Mouse (Mus musculus): ENCODE data around the gene Mrpl41. TPM values are rescaled to one million over a fixed set of nuclear protein-coding genes. Genes with fewer than 3 reads are reported as not detected.
"Not testable (repeated sequence)": the region's sequence is repeated elsewhere in the genome, so short reads cannot be mapped to it uniquely, and the experiment has no call there.

The Mrpl41 gene
- total RNA-seq, 2 experiments from 2014 or later: 28.9 to 43.8 TPM

GRCm38 (mm10) chr2:24970386-24970785 lies 4.5 kb downstream of the Mrpl41 start:
- DNase-seq: no peak
- H3K4me3 ChIP-seq: no peak overlapping the region
- TF ChIP-seq CTCF (IDR thresholded peaks at IDR 0.05): no peak
- intact Hi-C loops (cut with DNase I): no loop called here
- no peak overlapping the region for H3K27ac ChIP-seq

DNA sequence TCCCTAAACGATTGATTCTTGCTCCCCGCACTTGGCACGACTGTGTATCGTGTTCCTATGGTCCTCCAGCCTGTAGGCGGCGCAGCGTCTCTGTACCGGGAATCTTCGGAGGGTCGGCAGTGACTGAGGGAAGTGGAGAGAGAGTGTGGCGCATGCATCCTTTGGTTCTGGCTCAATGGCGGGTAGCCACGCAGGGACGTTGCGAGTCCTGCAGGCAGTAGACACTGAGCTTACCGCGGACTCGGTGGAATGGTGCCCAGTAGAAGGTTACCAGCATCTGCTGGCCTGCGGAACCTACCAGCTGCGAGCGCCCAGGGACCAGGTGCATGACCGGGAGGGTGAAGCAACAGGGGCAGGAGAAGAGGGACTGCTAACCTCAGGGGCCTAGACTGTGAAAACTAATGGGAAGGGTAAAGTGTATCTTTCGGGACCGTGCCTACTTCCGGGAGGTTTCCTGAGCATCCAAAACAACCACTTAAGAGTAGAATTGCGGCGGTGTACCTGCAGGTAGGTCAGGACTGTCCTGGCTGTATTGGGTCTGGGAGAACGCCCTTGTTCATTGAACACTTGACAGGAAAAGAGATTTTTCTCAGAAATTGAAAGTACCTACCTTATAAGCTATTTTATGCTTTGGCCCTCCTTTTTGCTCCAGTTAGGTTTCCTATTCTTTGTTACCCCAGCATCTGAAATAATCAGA lies 12.4 kb downstream of the Mrpl41 start, which contains the start of gene Dph7:
Gene Dph7, plus strand, starts transcription at position 97 of the 697 bp plus-strand sequence.
- intact Hi-C loops (cut with DNase I): no loop called here
- peak; percentile 93 for TF ChIP-seq CTCF (IDR thresholded peaks at IDR 0.05)
- DNase-seq: peak; percentile 88
- Histone ChIP-seq H3K4me3 (peak within 1 kb of the TSS; percentile 73), H3K27ac (peak within 1 kb of the TSS; percentile 79)

GRCm38 (mm10) chr2:24960910-24961309 lies 14.0 kb downstream of the Mrpl41 start:
- TF ChIP-seq CTCF (IDR thresholded peaks at IDR 0.05): peak; percentile 55
- DNase-seq: no peak
- H3K4me3 ChIP-seq: no peak overlapping the region
- H3K27ac ChIP-seq: no peak overlapping the region
- intact Hi-C loops (cut with DNase I): no loop called here

DNA sequence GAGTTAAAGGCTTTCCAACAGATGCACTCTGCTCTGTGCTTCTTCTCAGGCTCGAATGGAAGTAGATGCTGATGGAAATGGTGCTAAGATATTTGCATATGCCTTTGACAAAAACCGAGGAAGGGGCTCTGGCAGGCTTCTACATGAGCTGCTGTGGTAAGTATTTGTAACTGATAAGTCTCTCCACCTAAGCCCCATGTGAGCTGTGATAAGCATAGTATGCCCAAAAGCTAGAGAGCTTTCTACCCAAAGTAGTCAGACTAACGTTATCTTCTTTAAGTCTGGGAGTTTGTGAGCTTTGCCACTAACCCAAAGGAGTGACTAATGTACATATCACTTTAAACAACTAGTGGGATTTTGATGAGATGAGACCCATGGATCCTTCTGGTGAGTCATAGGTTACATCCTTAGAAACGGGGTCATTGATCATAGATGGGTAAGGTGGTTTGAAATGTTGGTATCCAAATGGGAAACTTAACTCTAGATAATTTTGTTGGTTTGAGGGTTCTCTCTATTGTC lies 22.3 kb downstream of the Mrpl41 start:
- no peak overlapping the region for H3K27ac ChIP-seq
- no peak overlapping the region for H3K4me3 ChIP-seq
- DNase-seq: no peak
- no peak for TF ChIP-seq CTCF (IDR thresholded peaks at IDR 0.05)
- intact Hi-C loops (cut with DNase I): no loop called here

DNA sequence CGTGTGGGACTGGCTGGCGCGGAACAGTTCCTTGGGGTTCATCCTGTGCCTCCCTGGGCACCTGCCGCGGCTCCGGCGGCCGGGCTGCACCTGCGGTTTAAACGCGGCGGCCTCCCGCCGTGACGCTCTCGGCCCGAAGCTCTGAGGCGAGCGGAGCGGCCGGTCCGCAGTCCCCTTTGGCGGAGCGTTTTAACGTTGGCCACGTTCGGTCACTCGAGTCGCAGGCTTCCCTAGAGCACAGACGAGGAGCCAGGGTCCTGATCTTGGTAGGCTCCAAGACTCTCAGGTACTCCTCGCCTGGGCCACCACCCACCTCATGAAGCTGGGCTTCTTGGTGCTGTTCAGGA lies 24.7 kb downstream of the Mrpl41 start:
- H3K27ac ChIP-seq: peak overlapping the region; percentile 86
- TF ChIP-seq CTCF (IDR thresholded peaks at IDR 0.05): no peak
- peak overlapping the region; percentile 97 for H3K4me3 ChIP-seq
- no peak for DNase-seq
- intact Hi-C loops (cut with DNase I): no loop called here

- Histone ChIP-seq H3K27ac (peak within 1 kb of the TSS; percentile 86), H3K4me3 (peak within 1 kb of the TSS; percentile 97)
- DNase-seq: peak; percentile 99
- no peak for TF ChIP-seq CTCF (IDR thresholded peaks at IDR 0.05)
- intact Hi-C loops (cut with DNase I): no loop called here
Observed at GRCm38 (mm10) chr2:24949421-24950188, 25.3 kb downstream of the Mrpl41 start, which contains the start of gene Zmynd19. Zmynd19 (plus strand) TSS chr2:24949792.

DNA sequence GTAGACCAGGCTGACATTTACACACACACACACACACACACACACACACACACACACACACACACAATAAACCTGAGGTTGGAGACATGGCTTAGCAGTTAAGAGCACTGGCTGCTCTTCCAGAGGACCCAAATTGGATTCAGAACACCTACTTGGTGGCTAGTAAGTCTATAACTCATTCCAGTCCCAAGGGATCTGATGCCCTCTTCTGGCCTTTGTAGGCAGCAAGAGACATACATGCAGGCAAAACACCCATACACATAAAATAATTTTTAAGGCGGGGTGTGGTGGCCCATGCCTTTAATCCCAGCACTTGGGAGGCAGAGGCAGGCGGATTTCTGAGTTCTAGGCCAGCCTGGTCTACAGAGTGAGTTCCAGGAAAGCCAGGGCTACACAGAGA lies 30.6 kb downstream of the Mrpl41 start:
- peak; percentile 45 for DNase-seq
- H3K4me3 ChIP-seq; H3K27ac ChIP-seq; intact Hi-C loops (cut with DNase I): not testable (repeated sequence)
- TF ChIP-seq CTCF (IDR thresholded peaks at IDR 0.05): peak; percentile 61

DNA sequence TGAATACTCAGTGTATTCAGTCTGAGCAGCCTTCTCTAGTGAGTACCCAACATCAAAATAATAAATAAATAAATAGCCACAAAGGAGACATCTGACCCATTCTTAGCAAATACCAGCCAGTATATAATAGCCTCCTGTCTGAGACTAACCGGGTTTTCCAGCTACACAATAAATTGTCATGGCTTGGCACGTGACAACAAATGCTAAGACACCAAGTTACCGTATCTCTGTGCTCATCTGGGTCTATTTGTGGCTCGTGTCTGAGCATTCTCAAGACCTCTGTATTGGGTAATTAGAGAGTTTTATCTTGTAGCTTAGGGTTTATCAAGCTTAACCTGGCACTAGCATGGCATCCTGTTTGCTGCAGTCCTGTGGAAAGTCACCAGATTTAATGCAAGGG lies 32.8 kb downstream of the Mrpl41 start:
- Histone ChIP-seq H3K27ac (no peak overlapping the region), H3K4me3 (no peak overlapping the region)
- DNase-seq: no peak
- no peak for TF ChIP-seq CTCF (IDR thresholded peaks at IDR 0.05)
- intact Hi-C loops (cut with DNase I): no loop called here

DNA sequence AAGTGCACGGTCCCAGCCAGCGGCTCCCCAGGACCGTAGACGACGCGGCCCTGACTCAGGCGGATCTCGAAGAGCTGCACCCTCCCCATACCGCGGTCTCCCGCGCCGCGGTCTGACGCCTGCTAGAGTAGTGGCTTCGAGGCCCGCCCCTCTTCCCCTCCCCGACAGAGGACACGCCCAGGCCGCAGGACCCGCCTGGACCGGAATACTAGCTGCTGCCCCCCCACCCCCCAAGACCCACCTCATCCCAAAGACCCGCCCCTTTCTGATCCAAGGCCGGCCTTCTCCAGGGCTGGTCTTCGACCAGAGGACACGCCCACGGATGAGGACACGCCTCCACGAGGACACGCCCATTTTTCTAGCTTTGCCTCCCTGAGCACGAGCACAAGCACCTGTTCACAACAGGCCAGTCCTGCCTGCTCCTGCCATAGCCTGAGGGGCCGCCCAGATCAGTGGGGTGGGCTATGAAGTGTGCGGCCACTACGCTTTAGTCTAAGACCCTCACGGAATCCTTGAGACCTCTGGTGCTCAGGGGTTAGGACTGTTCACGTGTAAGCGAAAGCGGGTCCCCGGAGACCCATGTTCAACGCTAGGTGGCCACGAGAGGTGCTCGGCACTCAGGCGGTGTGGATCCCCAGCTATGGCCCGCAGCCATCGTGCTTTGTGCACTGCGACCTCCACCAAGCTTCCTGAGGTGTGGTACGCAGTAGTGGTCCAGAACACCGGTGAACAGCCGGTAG lies 39.7 kb downstream of the Mrpl41 start, which contains the start of gene Arrdc1:
Gene Arrdc1, minus strand, starts transcription at position 196 of the 740 bp plus-strand sequence.
- peak; percentile 53 for TF ChIP-seq CTCF (IDR thresholded peaks at IDR 0.05)
- peak; percentile 93 for DNase-seq
- intact Hi-C loops (cut with DNase I): no loop called here
- Histone ChIP-seq H3K27ac (peak within 1 kb of the TSS; percentile 88), H3K4me3 (peak within 1 kb of the TSS; percentile 97)

- TF ChIP-seq CTCF (IDR thresholded peaks at IDR 0.05): no peak
- intact Hi-C loops (cut with DNase I): no loop called here
Observed at GRCm38 (mm10) chr2:24934441-24934963, 40.4 kb downstream of the Mrpl41 start.

DNA sequence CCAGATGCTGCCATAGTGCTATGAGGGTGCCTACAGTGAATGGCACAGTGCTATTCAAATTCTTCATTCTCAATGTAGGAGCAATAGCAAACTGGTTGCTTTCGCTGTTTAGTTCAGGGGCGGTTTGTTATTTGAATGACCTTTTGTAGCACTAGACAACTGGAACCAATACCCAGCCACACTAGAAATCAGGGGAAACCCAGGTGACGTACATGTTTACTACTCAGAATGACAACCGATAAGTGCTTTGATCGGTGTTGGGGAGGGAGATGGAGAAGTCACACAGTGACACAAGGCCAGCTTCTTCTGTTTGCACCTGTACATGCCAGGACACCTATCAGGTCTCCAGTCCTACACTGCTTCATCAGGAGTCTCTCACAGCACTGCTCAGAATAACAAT lies 45.3 kb downstream of the Mrpl41 start:
- Histone ChIP-seq H3K4me3 (no peak overlapping the region), H3K27ac (no peak overlapping the region)
- no peak for TF ChIP-seq CTCF (IDR thresholded peaks at IDR 0.05)
- intact Hi-C loops (cut with DNase I): no loop called here
- no peak for DNase-seq

More at GRCm38 (mm10) chr2:24934441-24934963, 40.4 kb downstream of the Mrpl41 start:
- Histone ChIP-seq H3K27ac (peak overlapping the region; percentile 88), H3K4me3 (peak overlapping the region; percentile 97)
- no peak for DNase-seq

DNA sequence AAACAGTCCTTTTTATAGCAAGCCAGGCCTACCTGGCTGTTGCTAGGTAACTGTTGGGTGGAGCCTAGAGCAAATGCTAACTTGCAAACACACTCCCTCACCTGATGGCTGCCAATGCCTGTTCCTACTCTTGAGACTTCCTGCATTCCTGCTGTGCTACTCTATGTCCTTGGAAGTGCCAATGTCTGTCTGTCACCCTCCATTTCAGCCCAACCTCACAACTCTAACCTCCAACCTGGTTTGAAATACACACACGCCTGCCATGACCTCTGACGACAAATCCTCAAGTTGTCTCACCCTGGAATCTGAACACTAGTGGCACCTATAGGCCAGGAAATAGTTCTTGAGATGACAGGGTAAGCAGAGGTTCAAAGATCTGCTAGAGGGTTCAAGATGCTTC lies 45.8 kb downstream of the Mrpl41 start:
- no peak for DNase-seq
- H3K27ac ChIP-seq: no peak overlapping the region
- intact Hi-C loops (cut with DNase I): no loop called here
- H3K4me3 ChIP-seq: no peak overlapping the region
- TF ChIP-seq CTCF (IDR thresholded peaks at IDR 0.05): no peak
